Mouse (Mus musculus) cerebellum, adult 11 months (tissue): ENCODE results near the gene Atp1a2.

ENCODE experiments used
- DNase-seq: peaks from one replicate; pipeline ENCODE4 v3.0.0; 2022

Gene Atp1a2

GRCm38 (mm10) chr1:172297611-172298537 is at the start of gene Atp1a2:
Gene Atp1a2, minus strand, starts transcription at chr1:172298064.
- DNase-seq: no peak

DNA sequence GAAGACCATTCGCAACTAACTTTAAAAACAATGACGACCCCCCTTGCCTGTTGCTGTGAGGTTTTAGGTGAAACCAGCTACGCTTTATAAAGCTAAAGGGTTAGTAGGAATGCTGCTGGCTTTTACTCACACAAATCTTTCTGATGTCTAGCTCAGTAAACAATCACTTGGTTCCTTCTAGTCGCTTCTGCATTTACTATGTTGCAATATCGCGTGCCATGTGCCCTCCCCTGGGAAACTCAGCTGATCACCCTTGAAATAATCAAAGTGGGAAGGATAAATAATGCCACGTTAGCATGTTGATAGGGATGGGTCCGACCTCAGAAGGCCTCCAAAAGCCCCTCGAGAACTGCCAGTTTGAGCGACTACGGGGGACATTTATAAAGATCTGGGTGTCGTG is 49.5 kb upstream of the Atp1a2 start:
- DNase-seq: no peak

DNA sequence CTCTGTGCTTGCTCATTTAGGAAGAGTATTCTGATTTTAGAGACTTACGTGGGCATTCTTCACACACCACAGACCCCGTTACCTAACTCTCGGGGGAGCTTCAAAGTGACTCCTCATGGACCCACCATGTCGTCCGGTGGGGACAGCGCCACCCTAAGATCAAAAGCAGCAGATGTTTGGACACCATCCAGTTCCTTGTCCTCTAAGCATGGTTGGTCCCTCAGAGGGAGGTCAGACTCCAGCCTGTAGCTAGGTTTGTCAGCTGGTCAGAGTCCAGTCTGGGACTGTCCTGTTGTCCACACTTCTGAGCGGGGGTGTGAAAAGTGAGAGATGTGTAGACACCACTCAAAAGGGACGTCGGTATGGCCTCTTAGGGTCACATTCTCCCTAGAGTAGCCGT is 48.8 kb upstream of the Atp1a2 start:
- DNase-seq: no peak

- DNase-seq: no peak
Measured at GRCm38 (mm10) chr1:172344820-172345219, 47.0 kb upstream of the Atp1a2 start.

DNA sequence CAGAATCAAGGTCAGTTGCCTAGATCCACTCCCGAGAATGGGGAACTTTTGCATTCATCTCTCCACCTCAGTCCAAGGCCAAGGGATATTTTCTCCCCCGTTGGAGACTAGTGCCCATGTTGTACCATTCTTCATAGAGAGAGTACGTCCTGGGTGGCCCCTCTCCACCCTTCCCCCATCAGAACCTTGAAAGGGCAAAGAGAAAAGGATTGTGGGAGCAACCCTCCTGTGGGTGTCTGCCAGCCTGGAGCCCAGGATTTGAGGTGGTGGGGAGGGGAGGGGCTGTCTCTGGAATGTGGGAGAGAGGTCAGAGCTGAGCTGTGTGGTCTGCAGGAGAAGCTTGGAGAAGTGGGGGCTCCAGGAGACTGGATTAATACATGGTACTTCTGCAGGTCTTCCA is 46.0 kb upstream of the Atp1a2 start:
- DNase-seq: no peak

- no peak for DNase-seq
Measured at GRCm38 (mm10) chr1:172342729-172343128, 44.9 kb upstream of the Atp1a2 start.

DNA sequence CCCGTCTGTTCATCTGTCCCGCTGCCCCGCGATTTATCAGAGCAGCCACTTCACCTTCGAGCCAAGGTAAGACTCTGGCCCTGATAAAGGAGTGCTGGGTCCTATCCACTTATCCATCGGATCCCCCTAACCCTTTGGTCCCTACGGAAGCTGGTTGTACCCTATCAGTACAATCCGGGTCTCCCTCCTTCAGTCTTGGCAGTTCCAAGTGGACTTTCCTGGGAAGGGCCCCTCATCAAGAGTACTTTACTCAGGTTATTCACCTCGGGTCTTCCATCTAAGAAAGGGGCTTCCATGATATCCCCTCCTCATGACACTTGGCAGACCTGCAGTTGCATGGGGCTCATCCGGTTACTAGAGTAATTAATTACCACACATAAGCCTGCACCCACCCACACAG is 43.5 kb upstream of the Atp1a2 start:
- no peak for DNase-seq

- peak; percentile 81 for DNase-seq
Measured at GRCm38 (mm10) chr1:172340729-172341321, 43.0 kb upstream of the Atp1a2 start, which contains the start of gene Kcnj10. Gene Kcnj10, plus strand, starts transcription at chr1:172341210.

DNA sequence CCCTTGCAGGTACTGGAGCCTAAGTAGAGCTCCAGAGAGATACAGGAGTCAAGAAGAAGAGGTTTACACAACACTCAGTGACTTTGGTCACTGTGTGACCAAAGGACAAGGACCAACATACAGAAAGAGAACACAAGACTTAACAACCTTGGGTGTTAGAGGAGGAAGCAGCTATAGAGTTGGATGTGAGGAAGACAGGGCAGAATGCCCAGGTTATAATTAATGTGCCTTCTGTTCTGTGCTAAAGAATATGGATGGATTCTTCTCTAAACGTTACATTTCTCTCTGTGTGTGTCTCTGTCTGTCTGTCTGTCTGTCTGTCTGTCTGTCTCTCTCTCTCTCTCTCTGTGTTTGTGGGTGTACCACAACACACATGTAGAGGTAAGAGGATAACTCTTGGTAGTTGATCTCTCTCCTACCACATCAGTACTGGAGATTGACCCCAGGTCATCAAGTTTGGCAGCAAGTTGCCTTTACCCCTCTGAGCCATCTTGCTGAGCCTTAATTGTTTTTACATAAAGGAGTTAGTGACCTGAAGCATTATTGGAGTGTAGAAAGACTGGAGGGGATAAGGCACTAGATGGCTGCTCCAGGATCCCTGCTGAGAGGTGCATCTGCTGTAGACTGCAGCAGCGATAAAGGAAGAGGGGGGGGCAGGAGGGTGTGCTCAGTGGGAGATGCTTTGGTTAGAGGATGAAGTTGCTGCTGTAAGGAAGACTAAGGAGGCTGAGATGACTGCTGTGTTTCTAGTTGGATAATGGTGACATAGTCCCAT is 39.7 kb upstream of the Atp1a2 start:
- peak; percentile 74 for DNase-seq

DNA sequence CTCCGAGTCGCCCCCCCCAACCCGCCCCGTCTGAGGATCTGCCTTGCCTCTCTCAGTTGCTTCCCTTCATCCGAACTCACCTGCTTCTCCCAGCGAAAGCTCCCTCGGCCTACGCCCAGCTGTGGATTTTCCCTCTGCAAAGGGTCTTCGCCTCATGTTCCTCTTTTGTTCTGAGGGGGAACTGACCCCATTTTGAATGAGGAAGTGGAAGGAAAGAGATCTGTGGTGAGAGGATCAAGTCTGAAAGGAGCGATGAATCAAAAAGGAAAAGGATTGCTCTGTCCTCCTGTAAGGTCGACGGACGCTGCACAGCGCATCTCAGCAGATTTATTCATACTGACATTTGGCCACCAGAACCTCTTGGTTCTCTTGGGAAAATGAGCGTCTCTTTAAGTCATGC is 37.9 kb upstream of the Atp1a2 start:
- DNase-seq: no peak

- no peak for DNase-seq
Measured at GRCm38 (mm10) chr1:172333512-172333911, 35.6 kb upstream of the Atp1a2 start.

- DNase-seq: no peak
Measured at GRCm38 (mm10) chr1:172332925-172333324, 35.1 kb upstream of the Atp1a2 start.

DNA sequence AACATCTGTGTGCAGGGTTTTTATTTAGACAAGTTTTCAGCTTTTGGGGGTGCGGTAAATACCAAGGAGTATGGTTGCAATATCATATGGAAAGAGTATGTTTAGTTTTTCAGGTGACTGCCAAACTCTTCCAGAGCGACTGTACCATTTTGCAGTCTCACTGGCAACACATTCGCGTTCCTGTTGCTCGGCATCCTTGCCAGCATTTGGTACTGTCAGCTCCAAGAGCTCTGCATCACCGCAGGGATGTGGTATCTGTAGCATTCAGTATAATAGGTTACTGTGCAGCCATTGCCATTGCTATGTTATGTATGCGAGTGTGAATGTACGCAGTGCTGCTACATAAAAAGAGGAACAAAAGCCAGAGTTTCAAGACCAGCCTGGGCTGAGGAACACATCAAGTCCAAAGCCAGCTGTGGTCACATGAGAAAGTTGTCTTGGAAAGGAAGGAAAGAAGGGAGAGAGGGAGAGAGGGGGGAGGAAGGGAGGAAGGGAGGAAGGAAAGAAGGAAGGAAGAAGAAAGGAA is 33.6 kb upstream of the Atp1a2 start:
- no peak for DNase-seq

- DNase-seq: no peak
Measured at GRCm38 (mm10) chr1:172329616-172330015, 31.8 kb upstream of the Atp1a2 start.

DNA sequence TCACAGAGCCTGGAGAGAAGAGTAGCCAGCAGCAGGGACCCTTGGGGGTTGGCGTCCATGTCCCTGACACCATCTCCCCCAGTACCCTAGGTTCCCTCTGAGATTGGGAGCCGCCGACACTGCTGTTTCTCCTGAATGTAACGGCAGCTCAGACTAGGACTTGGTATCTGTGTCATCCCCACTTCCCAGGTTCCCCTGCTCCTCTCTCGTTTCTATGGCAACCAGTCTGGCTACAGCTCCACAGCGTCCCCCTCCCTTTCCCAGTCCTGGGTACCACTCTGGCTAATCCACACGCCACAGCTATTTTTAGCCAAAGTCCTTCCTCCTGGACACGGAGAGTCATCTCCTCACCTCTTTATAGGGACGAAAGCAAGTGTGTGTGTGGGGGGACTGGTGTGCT is 31.3 kb upstream of the Atp1a2 start, which contains the start of gene Kcnj9:
Gene Kcnj9, minus strand, starts transcription at position 188 of the 400 bp plus-strand sequence.
- DNase-seq: peak; percentile 86

DNA sequence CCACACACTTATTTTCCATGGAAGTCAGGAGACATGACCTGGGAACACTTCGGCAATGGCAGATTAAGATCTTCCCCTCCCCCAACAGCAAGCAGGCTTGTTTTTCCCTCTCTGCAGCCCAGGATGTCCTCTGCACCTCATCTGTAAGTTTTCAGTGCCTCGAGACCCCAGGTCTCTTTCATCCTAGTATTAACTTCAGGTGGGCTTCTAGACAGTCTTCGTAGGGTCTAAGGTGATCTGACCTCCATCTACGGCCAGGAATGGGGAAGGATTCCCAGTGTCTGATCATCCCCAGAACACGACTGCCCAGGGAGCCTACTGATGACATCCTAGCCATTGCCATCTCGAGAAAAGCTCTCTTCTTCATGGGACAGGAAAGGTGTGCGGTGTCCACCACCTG is 30.6 kb upstream of the Atp1a2 start:
- no peak for DNase-seq

DNA sequence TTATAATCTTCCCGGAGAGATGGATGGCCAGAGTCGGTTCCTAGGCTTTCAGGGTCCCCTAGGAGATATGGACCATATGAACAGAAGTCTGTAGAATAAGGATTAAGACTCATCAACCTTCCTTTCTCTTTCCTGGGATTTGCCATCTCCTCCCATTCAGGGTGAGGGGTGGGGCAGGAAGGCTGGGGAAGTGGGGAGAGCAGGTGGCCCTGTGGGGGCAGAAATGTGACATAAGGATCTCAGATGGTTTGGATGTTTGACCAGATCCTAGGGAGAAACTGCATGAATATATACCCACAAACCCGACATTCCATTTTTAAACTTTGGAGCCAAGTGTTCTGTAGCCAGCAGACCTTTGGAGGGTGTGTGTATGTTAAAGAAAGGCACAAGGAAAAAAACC is 30.2 kb upstream of the Atp1a2 start:
- no peak for DNase-seq

GRCm38 (mm10) chr1:172327206-172328001 is 29.5 kb upstream of the Atp1a2 start:
- no peak for DNase-seq

GRCm38 (mm10) chr1:172326684-172327083 is 28.8 kb upstream of the Atp1a2 start:
- DNase-seq: no peak

GRCm38 (mm10) chr1:172325680-172326535 is 28.0 kb upstream of the Atp1a2 start:
- DNase-seq: peak; percentile 85

DNA sequence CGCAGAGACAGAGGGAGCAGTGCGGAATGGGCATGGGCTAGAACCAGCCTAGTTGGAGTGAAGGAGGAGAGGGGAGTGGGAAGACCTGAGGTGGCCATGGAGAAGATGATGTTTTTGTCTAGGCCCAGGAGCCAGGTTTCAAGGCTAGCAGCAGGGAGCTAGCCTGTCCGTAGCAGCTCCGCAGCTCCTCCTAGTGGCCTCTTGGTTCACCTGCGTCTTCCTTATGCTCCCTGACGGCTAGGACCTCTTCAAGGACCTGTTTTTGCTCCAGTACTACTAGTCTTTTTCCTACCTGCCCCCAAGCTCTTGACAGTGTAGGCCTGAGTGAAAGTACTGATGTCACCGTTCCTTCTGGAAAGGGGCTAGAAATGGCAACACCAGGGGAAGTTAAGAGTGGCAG is 26.9 kb upstream of the Atp1a2 start:
- DNase-seq: peak; percentile 86
